Mouse (Mus musculus) midbrain, postnatal 0 days (tissue): Measurements from ENCODE around the gene Hnrnpul2. TPM values are rescaled to one million over a fixed set of nuclear protein-coding genes. Genes with fewer than 3 reads are reported as not detected.

Experiments used
- ATAC-seq: fragments of 200-750 bp; cut with Nextera tagmentation; 2 replicates; pipeline ENCODE4 v1.8.0; 2017; ENCODE audit warnings: moderate number of reproducible peaks, mild to moderate bottlenecking, moderate TSS enrichment, moderate library complexity; ENCODE audit not compliant: low FRiP score
- DNase-seq: peaks from one replicate; pipeline ENCODE4 v3.0.0-alpha.2; 2015; ENCODE audit warnings: low spot score
- H3K27ac ChIP-seq: fragments of 300-500 bp; sonication (generic); 2 replicates; pipeline ENCODE4 v1.5.1; 2014; ENCODE audit warnings: low read depth, mild to moderate bottlenecking, low read length, mixed read lengths
- H3K27me3 ChIP-seq: fragments of 300-500 bp; sonication (generic); 2 replicates; pipeline ENCODE4 v1.6.1; 2014; ENCODE audit warnings: low read length, control low read depth, mixed read lengths; ENCODE audit not compliant: insufficient read depth
- H3K36me3 ChIP-seq: fragments of 300-500 bp; sonication (generic); 2 replicates; pipeline ENCODE4 v1.6.1; 2014; ENCODE audit warnings: low read length, control low read depth, mixed read lengths; ENCODE audit not compliant: insufficient read depth
- H3K4me1 ChIP-seq: fragments of 300-500 bp; sonication (generic); 2 replicates; pipeline ENCODE4 v1.6.1; 2014; ENCODE audit warnings: mild to moderate bottlenecking, control low read depth, antibody characterized with exemption, low read length, mixed read lengths; ENCODE audit not compliant: insufficient read depth
- H3K4me2 ChIP-seq: fragments of 300-500 bp; sonication (generic); 2 replicates; pipeline ENCODE4 v1.6.1; 2014; ENCODE audit warnings: low read depth, mild to moderate bottlenecking, low read length, mixed read lengths; ENCODE audit not compliant: poor library complexity, severe bottlenecking
- H3K4me3 ChIP-seq: fragments of 300-500 bp; sonication (generic); 2 replicates; pipeline ENCODE4 v1.5.1; 2014; ENCODE audit warnings: low read depth, mild to moderate bottlenecking, low read length, moderate library complexity
- H3K9ac ChIP-seq: fragments of 300-500 bp; sonication (generic); replicated peaks from 2 replicates; pipeline ENCODE4 v1.6.1; 2014; ENCODE audit warnings: mild to moderate bottlenecking, low read length, moderate library complexity, mixed read lengths; ENCODE audit not compliant: poor library complexity, severe bottlenecking
- H3K9me3 ChIP-seq: fragments of 300-500 bp; sonication (generic); 2 replicates; pipeline ENCODE4 v1.6.1; 2016; ENCODE audit warnings: low read length, control low read depth
- CTCF ChIP-seq: IDR thresholded peaks from 2 replicates; pipeline ENCODE4 v1.5.1; 2016; ENCODE audit warnings: antibody characterized with exemption, mild to moderate bottlenecking
- WGBS: fragments of 180-500 bp; shearing (Covaris S2); extraction: QIAGEN DNeasy Blood & Tissue Kit; methylation state at CpG from one replicate; pipeline ENCODE4 v1.1.7; 2014; 5-methylcytosine and 5-hydroxymethylcytosine counted together
- polyA plus RNA-seq: library from polyadenylated mRNA; unstranded; fragments of >200 nt; fragmentation: Nextera tagmentation; extraction: Ambion mirVana; gene quantifications from 2 replicates; pipeline ENCODE4 v1.2.1, GENCODE M21; 2015
- total RNA-seq: library from RNA; depleted of rRNA; stranded (reverse); fragments of >200 nt; gene quantifications from 2 replicates; pipeline ENCODE4 v1.2.3, GENCODE M21; 2014; rRNA removed

Gene Hnrnpul2
- total and polyA plus RNA-seq, 2 experiments from 2014 or later, result 5.5 to 25.9 TPM

DNA sequence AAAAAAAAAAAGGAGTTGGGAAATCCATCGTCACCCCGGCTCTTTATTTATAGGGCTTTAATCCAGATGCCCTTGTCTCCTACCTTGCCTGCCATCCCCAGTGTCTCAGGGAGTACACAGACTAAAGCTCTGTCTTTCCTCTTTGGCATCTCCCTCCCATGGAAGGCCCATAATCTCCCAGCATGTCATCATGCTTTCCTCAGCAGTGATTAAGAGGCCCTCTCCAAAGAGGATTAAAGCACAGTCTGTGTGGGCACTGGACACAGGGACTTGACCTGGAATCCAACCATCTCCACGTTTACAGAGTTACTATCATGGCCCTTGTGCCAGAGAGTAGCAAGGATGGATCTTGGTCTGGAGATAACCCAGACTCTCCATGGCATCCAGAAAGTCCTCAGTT, 63.8 kb downstream of the Hnrnpul2 start, which contains the start of the genes Lbhd1 and Gm49403:
TSS of gene Lbhd1 (plus strand) at position 117 of the 400 bp plus-strand sequence.
TSS of gene Gm49403 (plus strand) at position 315 of the 400 bp plus-strand sequence.
- H3K9ac ChIP-seq, result no peak within 1 kb of the TSS
- no peak within 1 kb of the TSS for H3K27ac ChIP-seq
- WGBS, result 69% methylated on average over 3 of the region's 3 CpGs
- TF ChIP-seq CTCF, result no peak
- H3K36me3 ChIP-seq, result no peaks in the 10 kb centered on the region
- H3K4me2 ChIP-seq, result no peak within 1 kb of the TSS
- H3K4me1 ChIP-seq, result peaks cover 4% of the 10 kb centered on the region
- ATAC-seq (no peak), DNase-seq (no peak)
- no peak within 1 kb of the TSS for H3K4me3 ChIP-seq
- H3K27me3 ChIP-seq, result no peaks in the 10 kb centered on the region
- no peaks in the 10 kb centered on the region for H3K9me3 ChIP-seq

Other genes starting within 250 kb of the Hnrnpul2 start
Only the 30 nearest of the 33 such genes appear.
- 1.3 and 1.9 TPM in 2 replicates for gene Chrm1, start 156.2 kb upstream of the Hnrnpul2 start, total RNA-seq
- gene Chrm1, start 156.2 kb upstream of the Hnrnpul2 start, polyA plus RNA-seq, result 1.0 and 1.1 TPM in 2 replicates
- 111 and 133 TPM in 2 replicates for gene Slc3a2, start 96.6 kb upstream of the Hnrnpul2 start, total RNA-seq
- gene Slc3a2, start 96.6 kb upstream of the Hnrnpul2 start, polyA plus RNA-seq, result 212 and 223 TPM in 2 replicates
- gene Wdr74, start 84.2 kb upstream of the Hnrnpul2 start, total RNA-seq, result 50.9 and 65.7 TPM in 2 replicates
- 85.9 and 88.2 TPM in 2 replicates for gene Wdr74, start 84.2 kb upstream of the Hnrnpul2 start, polyA plus RNA-seq
- not detected in 2 replicates for gene 1700092M07Rik, start 79.3 kb upstream of the Hnrnpul2 start, total RNA-seq
- gene 1700092M07Rik, start 79.3 kb upstream of the Hnrnpul2 start, polyA plus RNA-seq, result 0.64 TPM in 1 of 2 replicates, not detected in the other
- 112 and 147 TPM in 2 replicates for gene Stx5a, start 78.6 kb upstream of the Hnrnpul2 start, total RNA-seq
- gene Stx5a, start 78.6 kb upstream of the Hnrnpul2 start, polyA plus RNA-seq, result 104 and 106 TPM in 2 replicates
- gene Nxf1, start 62.9 kb upstream of the Hnrnpul2 start, total RNA-seq, result 67.4 and 75.6 TPM in 2 replicates
- 90.0 and 92.8 TPM in 2 replicates for gene Nxf1, start 62.9 kb upstream of the Hnrnpul2 start, polyA plus RNA-seq
- gene Tmem223, start 49.0 kb upstream of the Hnrnpul2 start, total RNA-seq, result 210 and 320 TPM in 2 replicates
- gene Tmem223, start 49.0 kb upstream of the Hnrnpul2 start, polyA plus RNA-seq, result 202 and 230 TPM in 2 replicates
- 20.4 and 27.3 TPM in 2 replicates for gene Tmem179b, start 45.5 kb upstream of the Hnrnpul2 start, total RNA-seq
- gene Tmem179b, start 45.5 kb upstream of the Hnrnpul2 start, polyA plus RNA-seq, result 19.1 and 21.1 TPM in 2 replicates
- gene Taf6l, start 33.6 kb upstream of the Hnrnpul2 start, total RNA-seq, result 32.5 and 38.7 TPM in 2 replicates
- 25.2 and 26.4 TPM in 2 replicates for gene Taf6l, start 33.6 kb upstream of the Hnrnpul2 start, polyA plus RNA-seq
- gene Polr2g, start 21.4 kb upstream of the Hnrnpul2 start, total RNA-seq, result 67.2 and 67.5 TPM in 2 replicates
- gene Polr2g, start 21.4 kb upstream of the Hnrnpul2 start, polyA plus RNA-seq, result 163 and 171 TPM in 2 replicates
- 6.0 and 6.2 TPM in 2 replicates for gene Zbtb3, start 17.5 kb upstream of the Hnrnpul2 start, total RNA-seq
- 3.2 and 4.5 TPM in 2 replicates for gene Zbtb3, start 17.5 kb upstream of the Hnrnpul2 start, polyA plus RNA-seq
- 63.0 and 63.8 TPM in 2 replicates for gene Ttc9c, start 677 bp upstream of the Hnrnpul2 start, total RNA-seq
- 38.8 and 45.3 TPM in 2 replicates for gene Ttc9c, start 677 bp upstream of the Hnrnpul2 start, polyA plus RNA-seq
- 5.6 and 12.7 TPM in 2 replicates for gene AC129217.1, start 9.8 kb downstream of the Hnrnpul2 start, total RNA-seq
- gene AC129217.1, start 9.8 kb downstream of the Hnrnpul2 start, polyA plus RNA-seq, result not detected in 2 replicates
- gene Bscl2, start 17.5 kb downstream of the Hnrnpul2 start, total RNA-seq, result 112 and 121 TPM in 2 replicates
- gene Bscl2, start 17.5 kb downstream of the Hnrnpul2 start, polyA plus RNA-seq, result 101 and 108 TPM in 2 replicates
- 103 and 119 TPM in 2 replicates for gene Gng3, start 19.2 kb downstream of the Hnrnpul2 start, total RNA-seq
- 746 and 809 TPM in 2 replicates for gene Gng3, start 19.2 kb downstream of the Hnrnpul2 start, polyA plus RNA-seq
- 2.7 and 3.5 TPM in 2 replicates for gene Lrrn4cl, start 30.8 kb downstream of the Hnrnpul2 start, total RNA-seq
- 2.0 and 2.1 TPM in 2 replicates for gene Lrrn4cl, start 30.8 kb downstream of the Hnrnpul2 start, polyA plus RNA-seq
- gene Ubxn1, start 51.5 kb downstream of the Hnrnpul2 start, total RNA-seq, result 73.5 and 73.8 TPM in 2 replicates
- 142 and 143 TPM in 2 replicates for gene Ubxn1, start 51.5 kb downstream of the Hnrnpul2 start, polyA plus RNA-seq
- gene Uqcc3, start 60.9 kb downstream of the Hnrnpul2 start, total RNA-seq, result 22.6 and 26.5 TPM in 2 replicates
- 64.2 and 65.0 TPM in 2 replicates for gene Uqcc3, start 60.9 kb downstream of the Hnrnpul2 start, polyA plus RNA-seq
- gene Lbhd1, start 63.7 kb downstream of the Hnrnpul2 start, total RNA-seq, result 4.2 and 6.6 TPM in 2 replicates
- gene Lbhd1, start 63.7 kb downstream of the Hnrnpul2 start, polyA plus RNA-seq, result 17.7 and 20.6 TPM in 2 replicates
- not detected in 2 replicates for gene Gm49403, start 63.9 kb downstream of the Hnrnpul2 start, total RNA-seq
- not detected in 2 replicates for gene Gm49403, start 63.9 kb downstream of the Hnrnpul2 start, polyA plus RNA-seq
- gene 1810009A15Rik, start 68.8 kb downstream of the Hnrnpul2 start, total RNA-seq, result 17.8 and 23.7 TPM in 2 replicates
- 29.2 and 32.9 TPM in 2 replicates for gene 1810009A15Rik, start 68.8 kb downstream of the Hnrnpul2 start, polyA plus RNA-seq
- 3.8 TPM in 1 of 2 replicates, not detected in the other for gene Gm49416, start 68.9 kb downstream of the Hnrnpul2 start, total RNA-seq
- gene Gm49416, start 68.9 kb downstream of the Hnrnpul2 start, polyA plus RNA-seq, result not detected in 2 replicates
- 30.3 and 37.8 TPM in 2 replicates for gene Ints5, start 73.0 kb downstream of the Hnrnpul2 start, total RNA-seq
- gene Ints5, start 73.0 kb downstream of the Hnrnpul2 start, polyA plus RNA-seq, result 20.2 and 21.8 TPM in 2 replicates
- 86.9 and 88.5 TPM in 2 replicates for gene Ganab, start 78.1 kb downstream of the Hnrnpul2 start, total RNA-seq
- gene Ganab, start 78.1 kb downstream of the Hnrnpul2 start, polyA plus RNA-seq, result 49.4 and 49.8 TPM in 2 replicates
- 111 TPM in 2 replicates for gene B3gat3, start 100.4 kb downstream of the Hnrnpul2 start, total RNA-seq
- gene B3gat3, start 100.4 kb downstream of the Hnrnpul2 start, polyA plus RNA-seq, result 95.5 and 99.7 TPM in 2 replicates
- gene Rom1, start 109.3 kb downstream of the Hnrnpul2 start, total RNA-seq, result 3.0 and 6.3 TPM in 2 replicates
- gene Rom1, start 109.3 kb downstream of the Hnrnpul2 start, polyA plus RNA-seq, result 2.7 and 3.5 TPM in 2 replicates
- gene Eml3, start 109.5 kb downstream of the Hnrnpul2 start, total RNA-seq, result 6.3 and 9.3 TPM in 2 replicates
- 8.7 and 9.0 TPM in 2 replicates for gene Eml3, start 109.5 kb downstream of the Hnrnpul2 start, polyA plus RNA-seq
- gene Mta2, start 121.9 kb downstream of the Hnrnpul2 start, total RNA-seq, result 64.3 and 65.6 TPM in 2 replicates
- gene Mta2, start 121.9 kb downstream of the Hnrnpul2 start, polyA plus RNA-seq, result 73.6 and 77.9 TPM in 2 replicates
- 18.1 and 19.0 TPM in 2 replicates for gene Tut1, start 133.8 kb downstream of the Hnrnpul2 start, total RNA-seq
- 15.1 and 18.4 TPM in 2 replicates for gene Tut1, start 133.8 kb downstream of the Hnrnpul2 start, polyA plus RNA-seq
- gene Eef1g, start 147.0 kb downstream of the Hnrnpul2 start, total RNA-seq, result 496 and 583 TPM in 2 replicates
- gene Eef1g, start 147.0 kb downstream of the Hnrnpul2 start, polyA plus RNA-seq, result 258 and 265 TPM in 2 replicates